Mouse (Mus musculus) kidney, embryonic 16.5 days (tissue): ENCODE results near the gene Pcsk6. TPM values are rescaled to one million over a fixed set of nuclear protein-coding genes. Genes with fewer than 3 reads are reported as not detected.

ENCODE experiments used
- ATAC-seq: fragments of 200-750 bp; cut with Nextera tagmentation; 2 replicates; pipeline ENCODE4 v1.8.0; 2017; ENCODE audit warnings: moderate TSS enrichment; ENCODE audit not compliant: low FRiP score, low TSS enrichment
- H3K27ac ChIP-seq: fragments of 300-500 bp; sonication (generic); 2 replicates; pipeline ENCODE4 v1.5.1; 2014; ENCODE audit warnings: low read length
- H3K27me3 ChIP-seq: fragments of 300-500 bp; sonication (generic); 2 replicates; pipeline ENCODE4 v1.6.1; 2014; ENCODE audit warnings: low read length, control low read depth, mixed read lengths; ENCODE audit not compliant: insufficient read depth
- H3K36me3 ChIP-seq: fragments of 300-500 bp; sonication (generic); 2 replicates; pipeline ENCODE4 v1.6.1; 2014; ENCODE audit warnings: low read length, control low read depth, mixed read lengths; ENCODE audit not compliant: insufficient read depth
- H3K4me1 ChIP-seq: fragments of 300-500 bp; sonication (generic); 2 replicates; pipeline ENCODE4 v1.6.1; 2014; ENCODE audit warnings: low read length, control low read depth, mixed read lengths; ENCODE audit not compliant: insufficient read depth
- H3K4me2 ChIP-seq: fragments of 300-500 bp; sonication (generic); replicated peaks from 2 replicates; pipeline ENCODE4 v1.6.1; 2014; ENCODE audit warnings: low read depth, low read length
- H3K4me3 ChIP-seq: fragments of 300-500 bp; sonication (generic); 2 replicates; pipeline ENCODE4 v1.5.1; 2014; ENCODE audit warnings: mild to moderate bottlenecking, low read length
- H3K9ac ChIP-seq: fragments of 300-500 bp; sonication (generic); replicated peaks from 2 replicates; pipeline ENCODE4 v1.6.1; 2014; ENCODE audit warnings: low read length
- H3K9me3 ChIP-seq: fragments of 300-500 bp; sonication (generic); 2 replicates; pipeline ENCODE4 v1.6.1; 2016; ENCODE audit warnings: low read length, control low read depth
- WGBS: fragments of 180-500 bp; shearing (Covaris S2); extraction: QIAGEN DNeasy Blood & Tissue Kit; methylation state at CpG from one replicate; pipeline ENCODE4 v1.1.7; 2014; 5-methylcytosine and 5-hydroxymethylcytosine counted together
- polyA plus RNA-seq: library from polyadenylated mRNA; unstranded; fragments of >200 nt; fragmentation: Nextera tagmentation; extraction: Ambion mirVana; gene quantifications from 2 replicates; pipeline ENCODE4 v1.2.1, GENCODE M21; 2015

The Pcsk6 gene
- polyA plus RNA-seq, 1 experiment from 2014 or later, result 1.9 TPM

DNA sequence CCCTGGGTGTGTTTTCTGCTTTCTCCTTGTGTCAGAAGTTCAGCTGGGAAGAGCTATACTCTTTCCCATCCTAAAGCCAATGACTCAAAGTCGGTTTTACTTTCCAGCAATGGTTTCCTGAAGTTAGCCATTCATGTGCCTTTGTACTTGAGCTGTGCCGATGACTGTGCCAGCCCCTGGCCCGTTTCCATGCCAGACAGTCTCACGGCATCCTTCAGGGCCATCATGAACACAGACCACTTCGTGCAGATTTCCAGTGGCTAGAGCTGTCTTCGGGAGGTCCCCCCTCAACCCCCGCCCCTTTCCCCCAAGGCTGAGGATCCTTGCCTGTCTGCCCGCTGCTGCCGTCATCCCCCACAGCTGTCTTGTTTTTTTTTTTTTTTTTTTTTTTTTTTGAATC is 17.8 kb downstream of the Pcsk6 start:
- H3K4me2 ChIP-seq, result no peak overlapping the region
- H3K36me3 ChIP-seq, result no peaks in the 10 kb centered on the region
- H3K4me1 ChIP-seq, result no peaks in the 10 kb centered on the region
- no peak overlapping the region for H3K4me3 ChIP-seq
- H3K9ac ChIP-seq, result no peak overlapping the region
- WGBS, result 83% methylated on average over 9 of the region's 9 CpGs
- no peaks in the 10 kb centered on the region for H3K9me3 ChIP-seq
- no peaks in the 10 kb centered on the region for H3K27me3 ChIP-seq
- H3K27ac ChIP-seq, result no peak overlapping the region
- ATAC-seq, result no peak

DNA sequence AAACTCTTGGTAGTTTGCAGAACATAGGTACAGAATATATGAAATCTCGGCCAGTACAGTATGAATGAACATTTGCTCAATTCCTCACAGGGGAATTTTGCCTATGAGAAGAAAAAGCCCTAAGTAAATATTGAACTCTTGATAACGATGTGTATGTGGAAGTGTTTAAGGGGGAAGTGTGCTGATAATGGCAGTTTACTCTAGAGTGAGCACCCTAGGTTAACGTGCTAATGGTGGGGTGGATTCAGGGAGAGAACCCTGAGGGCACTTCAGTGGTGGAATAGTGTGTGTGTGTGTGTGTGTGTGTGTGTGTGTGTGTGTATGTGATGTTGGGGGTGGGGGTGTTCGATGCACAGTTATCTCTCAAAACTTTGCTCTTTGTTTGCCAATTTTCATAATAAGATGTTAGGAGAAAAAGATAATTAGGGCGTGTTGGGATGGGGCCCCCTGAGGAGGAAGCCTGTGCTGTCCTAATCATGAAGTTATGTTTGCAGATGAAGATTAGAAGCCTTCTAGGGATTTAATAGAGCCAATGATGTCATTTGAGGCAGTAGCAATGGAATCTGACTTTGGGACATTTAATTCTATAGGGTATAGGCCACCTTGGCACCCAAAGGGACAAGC is 19.2 kb downstream of the Pcsk6 start:
- Histone ChIP-seq H3K36me3 (no peaks in the 10 kb centered on the region), H3K9me3 (no peaks in the 10 kb centered on the region), H3K27me3 (no peaks in the 10 kb centered on the region), H3K4me1 (no peaks in the 10 kb centered on the region), H3K4me3 (no peak overlapping the region), H3K9ac (no peak overlapping the region), H3K4me2 (no peak overlapping the region), H3K27ac (no peak overlapping the region)
- ATAC-seq, result no peak
- 77% methylated on average over 5 of the region's 5 CpGs for whole genome bisulfite sequencing

DNA sequence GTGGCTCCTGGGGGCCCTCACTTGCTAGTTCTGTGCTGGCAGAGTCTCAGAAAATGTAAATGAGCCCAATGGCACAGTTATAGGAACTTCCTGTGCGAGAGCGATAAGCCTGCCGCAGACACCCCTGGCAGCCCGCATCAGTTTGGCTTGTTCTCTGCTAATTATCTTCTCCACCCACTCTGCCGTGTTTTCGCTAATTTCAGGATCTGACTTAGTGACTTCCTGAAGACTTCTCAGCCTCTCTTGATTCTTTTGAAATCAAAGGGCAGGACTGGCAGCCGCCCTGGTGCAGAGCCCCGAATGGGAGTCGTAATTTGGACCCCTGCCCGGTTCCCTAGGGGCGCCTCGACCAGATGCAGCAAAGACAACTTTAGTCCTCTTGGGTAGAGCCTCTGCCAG is 19.8 kb downstream of the Pcsk6 start:
- H3K9me3 ChIP-seq, result no peaks in the 10 kb centered on the region
- no peak overlapping the region for H3K27ac ChIP-seq
- WGBS, result 31% methylated on average over 12 of the region's 12 CpGs
- peak overlapping the region; percentile 34 for H3K4me2 ChIP-seq
- H3K4me3 ChIP-seq, result no peak overlapping the region
- ATAC-seq, result no peak
- H3K36me3 ChIP-seq, result no peaks in the 10 kb centered on the region
- no peak overlapping the region for H3K9ac ChIP-seq
- no peaks in the 10 kb centered on the region for H3K27me3 ChIP-seq
- H3K4me1 ChIP-seq, result no peaks in the 10 kb centered on the region

DNA sequence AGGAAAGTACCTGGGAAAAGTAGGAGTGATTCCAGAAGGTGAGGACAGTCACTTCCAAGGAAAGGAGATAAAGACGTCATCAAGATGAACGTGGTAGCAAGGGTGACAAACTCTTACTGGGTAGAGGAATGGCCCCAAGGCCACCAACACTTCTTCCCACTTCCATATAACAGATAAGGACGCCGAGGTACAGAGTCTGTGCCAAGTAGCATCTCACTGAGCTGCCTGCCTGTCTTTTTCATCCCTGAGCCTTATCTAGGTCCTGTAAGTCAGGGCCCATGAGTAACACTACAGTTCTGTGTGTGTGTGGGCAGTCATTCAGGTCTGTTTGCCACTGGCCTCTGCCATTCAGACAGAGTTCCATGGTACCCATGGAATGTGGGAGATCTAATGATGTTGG is 23.4 kb downstream of the Pcsk6 start:
- Histone ChIP-seq H3K27ac (no peak overlapping the region), H3K4me3 (no peak overlapping the region)

DNA sequence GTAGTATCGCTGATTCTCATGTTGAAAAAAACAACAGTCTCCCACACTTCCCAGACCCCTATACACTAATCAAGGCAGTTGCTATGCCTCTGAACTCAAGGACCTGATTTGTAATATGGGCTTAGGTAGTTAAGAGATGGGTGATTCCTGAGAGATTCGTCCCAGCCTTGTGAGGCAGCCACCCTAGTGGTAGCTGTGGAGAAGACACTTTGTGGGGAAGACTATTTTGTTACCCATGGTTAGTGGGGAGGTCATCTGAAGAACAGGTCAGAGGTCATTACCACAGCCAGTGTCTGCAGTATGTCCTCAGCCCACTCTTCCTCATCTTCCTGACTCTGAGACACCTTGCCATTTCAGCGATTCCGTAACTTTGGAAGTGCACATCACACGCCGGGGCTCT is 24.3 kb downstream of the Pcsk6 start:
- no peaks in the 10 kb centered on the region for H3K4me1 ChIP-seq
- no peaks in the 10 kb centered on the region for H3K9me3 ChIP-seq
- no peak overlapping the region for H3K27ac ChIP-seq
- H3K9ac ChIP-seq, result no peak overlapping the region
- H3K4me3 ChIP-seq, result no peak overlapping the region
- no peaks in the 10 kb centered on the region for H3K36me3 ChIP-seq
- ATAC-seq, result no peak
- WGBS, result 89% methylated on average over 6 of the region's 6 CpGs
- H3K27me3 ChIP-seq, result no peaks in the 10 kb centered on the region
- no peak overlapping the region for H3K4me2 ChIP-seq

More for the DNA sequence above, 23.4 kb downstream of the Pcsk6 start:
- no peak for ATAC-seq
- 73% methylated on average over 4 of the region's 4 CpGs for WGBS
- Histone ChIP-seq H3K4me1 (no peaks in the 10 kb centered on the region), H3K9me3 (no peaks in the 10 kb centered on the region), H3K4me2 (no peak overlapping the region), H3K36me3 (no peaks in the 10 kb centered on the region), H3K27me3 (no peaks in the 10 kb centered on the region), H3K9ac (no peak overlapping the region)

DNA sequence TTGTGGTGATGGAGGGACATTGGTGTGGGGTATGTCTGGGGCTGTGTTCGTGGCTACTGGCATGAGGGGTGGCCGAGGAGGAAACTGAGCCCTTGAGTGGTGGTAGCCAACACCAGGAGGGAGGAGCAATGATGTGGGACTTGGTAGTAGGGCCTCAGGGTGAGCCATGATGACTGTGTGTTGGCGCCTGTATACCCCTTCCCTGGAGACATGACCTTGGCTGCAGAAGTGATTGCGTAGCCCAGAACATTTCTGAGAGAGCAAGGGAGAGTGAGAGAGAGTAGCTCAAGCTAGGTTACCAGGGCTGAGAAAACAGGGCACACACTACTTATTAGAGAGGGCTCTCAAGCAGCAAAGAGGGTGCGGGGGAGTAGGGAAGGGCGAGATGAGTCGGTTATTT is 30.3 kb downstream of the Pcsk6 start:
- Histone ChIP-seq H3K4me3 (no peak overlapping the region), H3K4me1 (peaks cover 5% of the 10 kb centered on the region; the same call in 1 of the 2 replicates), H3K36me3 (no peaks in the 10 kb centered on the region), H3K4me2 (no peak overlapping the region), H3K9me3 (no peaks in the 10 kb centered on the region), H3K27ac (peak overlapping the region; percentile 53; the same call in 1 of the 2 replicates), H3K27me3 (no peaks in the 10 kb centered on the region), H3K9ac (no peak overlapping the region)
- peak; percentile 64 for ATAC-seq
- 60% methylated on average over 7 of the region's 7 CpGs for WGBS

DNA sequence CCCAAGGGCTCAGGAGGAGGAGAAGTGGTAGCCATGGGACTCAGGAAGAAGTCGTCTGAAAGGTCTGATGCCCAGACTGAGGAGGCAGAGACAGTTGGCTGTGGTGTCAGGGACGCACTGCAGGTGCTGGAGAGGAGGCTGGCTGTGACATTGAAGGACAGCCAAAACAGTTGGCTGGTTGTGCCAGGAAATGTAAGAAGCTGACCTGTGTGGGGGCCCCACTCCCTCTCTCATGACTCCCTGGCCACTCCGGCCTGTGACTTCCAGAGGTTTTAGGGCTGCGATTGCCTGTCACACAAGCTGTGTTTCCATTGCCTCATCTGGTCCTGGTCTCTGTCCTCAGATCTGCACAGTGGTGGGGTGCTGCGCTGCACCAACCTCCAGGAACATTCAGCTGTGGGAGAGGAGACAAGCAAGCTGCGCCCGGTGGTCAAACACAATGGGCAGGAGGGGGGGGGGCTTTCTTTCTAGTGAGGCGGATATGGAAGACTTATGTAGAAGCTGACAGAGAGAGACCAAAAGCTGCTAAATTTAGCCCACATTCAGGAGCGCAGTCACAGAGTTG is 30.8 kb downstream of the Pcsk6 start:
- WGBS, result 45% methylated on average over 9 of the region's 9 CpGs
- Histone ChIP-seq H3K4me2 (no peak overlapping the region), H3K9ac (no peak overlapping the region), H3K36me3 (no peaks in the 10 kb centered on the region), H3K27me3 (no peaks in the 10 kb centered on the region), H3K27ac (peak overlapping the region; percentile 53; the same call in 1 of the 2 replicates), H3K9me3 (no peaks in the 10 kb centered on the region), H3K4me3 (no peak overlapping the region), H3K4me1 (peaks cover 5% of the 10 kb centered on the region; the same call in 1 of the 2 replicates)
- ATAC-seq, result peak; percentile 67

DNA sequence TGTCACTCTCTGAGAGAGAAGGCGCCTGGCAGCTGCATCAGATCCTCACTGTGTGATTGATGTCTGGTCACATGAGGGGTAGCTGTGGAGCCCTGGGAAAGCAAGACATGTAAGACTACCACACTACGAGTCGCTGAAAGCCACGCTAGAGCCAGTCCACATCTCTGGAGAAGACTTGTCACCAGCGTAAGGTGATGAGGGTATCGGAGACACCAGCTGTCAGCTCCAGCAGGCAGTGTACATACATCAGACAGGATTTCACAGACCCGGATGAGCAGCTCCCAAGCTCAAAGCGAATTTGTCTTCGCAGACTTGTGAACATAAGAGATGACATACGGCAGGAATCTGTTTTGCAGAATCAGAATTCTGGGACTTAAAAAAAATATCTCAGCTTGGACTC is 32.0 kb downstream of the Pcsk6 start:
- Histone ChIP-seq H3K27me3 (no peaks in the 10 kb centered on the region), H3K4me2 (no peak overlapping the region), H3K4me1 (peaks cover 5% of the 10 kb centered on the region; the same call in 1 of the 2 replicates), H3K4me3 (no peak overlapping the region), H3K36me3 (no peaks in the 10 kb centered on the region), H3K9me3 (no peaks in the 10 kb centered on the region), H3K9ac (no peak overlapping the region), H3K27ac (no peak overlapping the region)
- ATAC-seq, result no peak
- WGBS, result 79% methylated on average over 10 of the region's 10 CpGs

DNA sequence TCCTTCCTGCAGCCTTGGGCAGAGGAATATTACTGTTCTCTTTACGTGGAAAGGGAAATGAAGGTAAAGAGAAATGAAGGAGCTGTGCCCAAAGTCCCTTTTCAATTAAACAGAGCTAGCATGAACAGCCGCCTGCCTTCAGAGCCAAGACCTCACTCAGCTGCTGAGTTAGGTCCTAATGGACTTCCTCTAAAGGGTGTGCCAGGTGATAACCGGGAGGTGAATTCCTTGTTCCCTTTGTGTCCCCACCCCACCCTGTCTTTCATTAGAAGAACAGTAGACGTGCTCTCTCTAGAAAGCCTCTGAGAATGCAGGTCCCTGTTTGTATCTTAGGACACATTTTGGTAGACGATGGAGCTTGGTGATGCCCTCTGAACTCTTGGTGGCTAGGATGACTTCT is 33.7 kb downstream of the Pcsk6 start:
- Histone ChIP-seq H3K9ac (no peak overlapping the region), H3K4me3 (no peak overlapping the region), H3K27ac (no peak overlapping the region), H3K27me3 (no peaks in the 10 kb centered on the region), H3K4me1 (peaks cover 5% of the 10 kb centered on the region; the same call in 1 of the 2 replicates), H3K4me2 (no peak overlapping the region), H3K9me3 (no peaks in the 10 kb centered on the region), H3K36me3 (no peaks in the 10 kb centered on the region)
- 78% methylated on average over 5 of the region's 5 CpGs for WGBS
- no peak for ATAC-seq

DNA sequence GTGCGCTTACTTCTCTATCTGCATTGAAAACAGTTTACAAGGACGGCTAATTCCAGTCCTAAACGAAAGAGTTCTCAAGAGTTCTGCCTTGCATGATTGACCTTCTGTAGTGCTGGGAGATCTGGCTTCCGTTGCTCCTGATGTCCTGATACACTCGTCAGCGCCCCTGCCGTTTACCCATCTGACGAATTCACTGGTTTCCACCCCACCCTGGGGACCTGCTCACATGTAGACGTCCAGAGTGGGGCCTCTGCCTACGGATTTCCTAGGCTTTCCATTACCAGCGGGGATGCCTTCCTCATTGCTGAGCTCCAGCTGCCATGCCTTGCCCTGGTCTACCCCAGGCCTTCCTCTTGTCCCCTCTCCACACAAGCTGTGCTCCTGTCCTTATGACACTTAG is 39.7 kb downstream of the Pcsk6 start:
- no peak overlapping the region for H3K27ac ChIP-seq
- no peaks in the 10 kb centered on the region for H3K36me3 ChIP-seq
- H3K4me1 ChIP-seq, result peaks cover 22% of the 10 kb centered on the region
- H3K9ac ChIP-seq, result no peak overlapping the region
- ATAC-seq, result no peak
- no peaks in the 10 kb centered on the region for H3K27me3 ChIP-seq
- H3K9me3 ChIP-seq, result no peaks in the 10 kb centered on the region
- no peak overlapping the region for H3K4me3 ChIP-seq
- WGBS, result 59% methylated on average over 11 of the region's 11 CpGs
- H3K4me2 ChIP-seq, result no peak overlapping the region
